Mouse (Mus musculus) cerebellum, adult 11-12 months (tissue): Measurements from ENCODE around the gene Fam129b.
"Not testable (repeated sequence)": the region's sequence is repeated elsewhere in the genome, so short reads cannot be mapped to it uniquely, and the experiment has no call there.

Experiments
- DNase-seq: peaks from one replicate; pipeline ENCODE4 v3.0.0; 2022

The Fam129b gene

DNA sequence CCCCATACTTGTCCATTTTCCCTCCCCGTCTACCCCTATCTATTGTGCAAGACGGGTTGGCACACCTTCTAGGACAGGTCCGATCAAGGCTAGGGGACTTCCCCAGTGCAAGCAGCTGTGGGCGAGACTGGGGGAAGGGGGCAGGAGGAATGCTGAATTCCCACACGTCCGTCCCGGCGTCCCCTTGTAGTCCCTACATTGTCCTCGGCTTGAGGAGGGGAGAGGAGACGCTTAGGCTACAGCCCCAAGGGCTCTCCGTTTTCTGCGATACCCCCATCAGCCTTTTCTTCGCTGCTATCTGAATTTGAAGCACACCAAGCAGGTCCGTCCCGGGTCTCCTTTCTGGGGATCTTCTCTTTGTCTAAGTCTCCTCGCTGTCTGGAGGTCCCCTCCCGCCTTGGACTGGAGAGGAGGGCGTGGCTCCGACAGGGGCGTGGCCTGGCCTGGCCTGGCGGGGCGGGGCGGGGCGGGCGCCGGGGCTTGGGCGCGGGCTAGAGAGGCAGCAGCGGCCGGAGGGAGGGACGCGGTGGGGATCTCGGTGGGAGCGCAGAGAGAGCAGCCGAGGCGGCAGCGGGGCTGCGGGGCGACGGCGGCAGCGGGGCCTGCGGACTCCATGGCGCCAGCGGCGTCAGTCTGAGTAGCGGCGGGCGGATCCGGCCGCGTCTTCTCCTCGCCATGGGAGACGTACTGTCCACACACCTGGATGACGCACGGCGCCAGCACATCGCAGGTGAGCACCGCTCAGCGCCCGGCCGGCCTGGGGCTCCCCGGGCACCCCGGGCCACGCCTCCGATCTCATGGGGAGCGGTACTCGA lies at the start of gene Fam129b:
Gene Fam129b, plus strand, starts transcription at position 440 of the 815 bp plus-strand sequence.
- DNase-seq: peak; percentile 72

- no peak for DNase-seq
These were observed 46.8 kb upstream of the Fam129b start for GRCm38 (mm10) chr2:32828979-32829676.

DNA sequence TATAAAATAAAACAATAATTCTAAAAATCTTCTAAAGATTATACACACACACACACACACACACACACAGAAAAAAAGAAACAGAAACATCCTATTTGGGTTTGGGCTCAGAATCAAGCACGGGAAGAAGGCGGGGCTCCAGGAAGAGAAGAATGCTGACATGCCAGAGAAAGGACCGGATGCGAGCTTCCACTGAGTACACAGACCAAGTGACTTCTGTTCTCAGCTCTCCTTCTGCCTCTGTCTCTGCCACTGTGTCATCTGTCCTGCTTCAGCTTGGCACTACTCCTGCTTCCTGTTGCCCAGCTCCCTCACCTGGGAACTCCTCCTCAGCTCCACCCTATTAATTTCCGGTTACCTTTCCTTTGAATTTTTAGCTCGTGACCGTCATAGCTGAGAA lies 41.4 kb upstream of the Fam129b start:
- DNase-seq: no peak

DNA sequence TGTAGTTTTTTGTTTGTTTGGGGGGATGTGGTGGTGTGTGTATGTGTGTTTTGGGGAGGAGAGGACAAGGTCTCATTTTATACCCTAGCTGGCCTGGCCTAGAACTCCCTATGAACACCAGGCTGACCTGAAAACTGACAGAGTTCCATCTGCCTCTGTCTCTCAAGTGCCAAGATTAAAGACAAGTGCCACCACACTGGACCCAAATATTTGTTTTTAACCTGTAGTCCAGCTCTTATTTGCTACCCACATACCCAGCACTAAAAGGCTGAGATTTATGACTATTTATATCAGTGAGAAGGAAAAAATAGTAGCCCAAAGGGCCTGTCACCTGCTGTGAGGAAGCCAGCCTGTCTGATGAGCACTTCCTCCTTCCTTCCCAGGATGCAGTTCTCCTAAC lies 40.3 kb upstream of the Fam129b start:
- no peak for DNase-seq

DNA sequence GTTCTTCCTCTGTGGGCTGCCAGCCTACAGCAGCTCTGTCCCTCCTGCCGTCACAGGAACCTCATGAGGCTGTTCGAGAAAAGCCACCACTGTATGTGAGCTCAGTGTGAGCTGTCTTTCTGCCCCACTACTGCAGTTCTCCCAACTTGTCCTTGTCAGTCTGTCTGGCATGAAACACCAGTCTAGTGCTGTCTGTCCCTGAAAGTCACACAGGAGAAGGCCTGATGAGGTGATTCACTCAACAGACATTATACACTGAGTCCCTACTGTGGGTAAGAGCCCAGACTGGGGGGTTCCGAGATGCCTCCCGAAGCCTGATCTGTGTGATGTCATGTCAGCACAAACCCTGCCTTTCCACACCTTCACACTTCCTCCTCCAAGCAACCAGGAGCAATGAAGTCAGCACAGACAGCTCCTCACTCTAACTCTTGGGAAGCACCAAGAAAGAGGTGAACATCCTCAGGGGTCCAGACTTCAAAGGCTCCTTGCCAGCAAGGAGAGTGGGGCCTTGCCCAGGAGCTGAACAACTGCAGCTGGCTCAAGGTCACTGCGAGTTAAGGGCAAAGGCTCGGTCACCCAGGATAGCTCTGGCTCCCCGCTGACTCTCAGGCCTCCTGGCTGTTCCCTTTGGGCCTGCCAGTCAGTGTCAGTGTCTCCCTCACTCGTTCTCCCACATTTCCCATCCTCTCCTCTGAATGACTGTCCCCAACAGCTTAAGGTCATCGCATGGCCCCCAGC lies 37.6 kb upstream of the Fam129b start:
- DNase-seq: no peak

DNA sequence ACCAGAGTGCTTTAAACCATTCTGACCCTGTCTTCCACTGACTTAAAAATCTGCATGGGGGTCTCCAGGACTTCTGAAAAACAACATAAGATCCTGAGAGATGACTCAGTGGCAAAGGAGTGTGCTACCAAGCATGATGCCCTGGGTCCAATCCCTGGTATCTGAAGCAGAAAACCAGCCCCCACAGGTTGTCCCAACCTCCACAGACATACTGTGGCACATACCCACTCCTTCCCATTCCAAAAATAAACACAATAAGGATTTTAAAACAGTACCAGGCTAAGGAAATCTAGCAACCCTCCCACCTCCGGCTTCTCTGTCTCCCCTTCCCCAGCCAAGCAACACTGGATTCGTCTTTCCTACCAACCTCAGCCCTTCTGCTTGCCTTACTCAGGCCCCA lies 36.7 kb upstream of the Fam129b start:
- DNase-seq: no peak

DNA sequence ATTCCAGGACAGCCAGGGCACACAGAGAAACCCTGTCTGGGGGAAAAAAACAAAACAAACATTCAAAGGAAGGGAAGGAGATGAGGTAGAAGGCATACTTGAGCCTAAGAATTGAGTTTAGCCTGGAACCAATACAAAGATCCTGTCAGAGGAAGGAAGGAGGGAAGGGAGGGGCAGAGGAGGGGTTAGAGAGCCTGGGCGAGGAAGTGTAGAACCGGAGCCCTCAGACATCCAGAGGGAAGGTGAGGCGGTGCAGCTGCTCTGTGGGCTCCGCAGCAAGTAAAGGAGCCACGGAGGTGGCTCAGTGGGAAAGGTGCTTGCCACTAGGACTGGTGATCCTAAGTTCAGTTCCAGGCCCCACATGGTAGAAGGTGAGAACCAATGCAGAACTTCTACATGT lies 34.8 kb upstream of the Fam129b start:
- DNase-seq: no peak

- DNase-seq: peak; percentile 45
These were observed 33.4 kb upstream of the Fam129b start for GRCm38 (mm10) chr2:32842558-32842957.

DNA sequence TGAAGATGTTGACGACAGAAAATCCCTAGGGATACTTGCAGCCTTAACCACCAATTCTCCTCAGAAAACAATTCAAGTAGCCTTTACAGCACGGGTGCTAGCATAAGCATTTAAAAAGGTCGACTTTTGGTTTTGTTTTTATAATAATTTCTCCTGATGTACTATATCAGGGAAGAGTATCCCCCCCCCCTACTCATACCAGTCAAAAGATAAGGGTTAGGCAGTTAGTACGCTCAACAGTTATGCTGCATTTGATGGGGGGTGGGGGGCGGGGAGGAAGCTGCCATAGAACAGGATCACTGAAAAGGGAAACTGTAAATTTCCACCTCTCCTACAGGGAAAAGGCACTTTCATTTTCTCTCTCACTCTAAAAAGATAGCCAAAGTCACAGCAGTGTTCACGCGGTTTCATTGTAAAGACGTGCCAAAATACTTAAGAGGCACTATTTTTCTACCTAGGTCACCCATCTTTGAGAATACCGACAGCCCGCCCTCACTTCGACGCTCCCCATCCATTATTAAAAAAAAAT lies 30.3 kb upstream of the Fam129b start:
- no peak for DNase-seq

DNA sequence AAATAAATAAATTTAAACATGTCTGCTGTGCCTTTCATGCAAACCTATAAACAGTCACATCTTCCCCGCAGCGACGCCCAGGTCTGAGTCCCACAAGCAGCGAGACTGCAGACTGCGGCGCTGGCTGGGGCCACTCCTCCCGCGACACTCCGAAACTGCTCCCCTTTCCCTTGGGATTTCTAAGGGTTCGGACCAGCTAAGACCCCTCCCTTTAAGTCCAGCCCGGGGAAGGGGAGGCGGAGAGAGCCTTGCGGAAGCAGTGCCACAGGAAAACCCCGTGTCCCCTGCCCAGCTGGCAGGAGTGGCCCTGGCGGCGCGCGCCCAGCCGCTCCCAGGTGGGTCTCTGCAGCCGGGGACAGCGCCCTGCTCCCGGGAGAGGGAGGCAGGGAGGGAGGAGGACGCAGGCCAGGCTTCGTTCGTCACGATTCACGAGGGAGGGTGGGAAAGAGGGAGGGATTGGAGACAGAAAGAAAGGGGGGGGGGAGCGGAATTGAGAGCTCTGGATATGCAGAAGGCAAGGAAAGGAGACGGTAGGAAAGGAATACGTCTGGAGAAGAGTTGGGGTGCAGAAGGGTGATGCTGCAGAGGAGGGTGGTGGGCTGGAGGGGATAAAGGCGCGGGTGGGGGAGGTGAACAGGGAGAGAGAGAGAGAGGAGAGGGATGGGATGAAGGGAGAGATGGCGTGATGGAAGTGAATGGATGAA lies 29.7 kb upstream of the Fam129b start:
- peak; percentile 87 for DNase-seq

- peak; percentile 95 for DNase-seq
These were observed 29.0 kb upstream of the Fam129b start, which contains the start of gene Stxbp1 for GRCm38 (mm10) chr2:32846805-32847467. TSS of gene Stxbp1 (minus strand) at chr2:32847245.

- no peak for DNase-seq
These were observed 28.5 kb upstream of the Fam129b start for GRCm38 (mm10) chr2:32847468-32847821.

DNA sequence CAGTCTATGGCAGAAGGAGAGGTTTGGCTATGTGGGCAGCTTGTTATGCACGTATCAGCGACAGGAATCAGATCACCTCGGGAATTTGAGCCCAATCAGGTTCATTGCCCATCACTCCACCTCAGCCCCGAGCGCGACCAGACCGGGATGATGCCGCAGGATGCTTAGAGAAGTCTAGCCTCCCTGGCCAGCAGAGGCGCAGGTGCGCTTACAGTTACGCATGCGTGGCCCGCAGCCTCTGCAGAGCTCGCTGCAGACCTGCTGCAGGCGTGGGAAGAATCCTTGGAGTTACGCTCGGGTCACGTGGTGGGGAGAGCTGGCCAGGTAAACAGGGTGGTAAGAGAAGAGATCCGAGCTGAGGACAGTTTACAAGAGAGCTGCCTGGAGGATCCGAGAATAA lies 23.8 kb upstream of the Fam129b start:
- peak; percentile 93 for DNase-seq

DNA sequence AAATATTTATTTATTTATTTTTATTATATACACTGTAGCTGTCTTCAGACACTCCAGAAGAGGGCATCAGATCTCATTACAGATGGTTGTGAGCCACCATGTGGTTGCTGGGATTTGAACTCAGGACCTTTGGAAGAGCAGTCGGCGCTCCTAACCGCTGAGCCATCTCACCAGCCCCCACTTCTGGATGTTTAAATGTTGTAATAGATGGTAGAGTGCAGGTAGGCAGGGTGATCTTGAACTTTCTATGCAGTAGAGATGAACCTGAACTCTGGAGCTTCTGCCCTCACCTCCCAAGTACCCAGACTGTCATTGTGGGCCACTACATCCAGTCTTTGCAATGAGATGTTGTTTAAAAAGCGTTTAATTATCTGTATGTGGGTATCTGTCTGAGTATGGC lies 22.2 kb upstream of the Fam129b start:
- not testable (repeated sequence) for DNase-seq

- DNase-seq: peak; percentile 89
These were observed 21.7 kb upstream of the Fam129b start for GRCm38 (mm10) chr2:32854206-32854605.

DNA sequence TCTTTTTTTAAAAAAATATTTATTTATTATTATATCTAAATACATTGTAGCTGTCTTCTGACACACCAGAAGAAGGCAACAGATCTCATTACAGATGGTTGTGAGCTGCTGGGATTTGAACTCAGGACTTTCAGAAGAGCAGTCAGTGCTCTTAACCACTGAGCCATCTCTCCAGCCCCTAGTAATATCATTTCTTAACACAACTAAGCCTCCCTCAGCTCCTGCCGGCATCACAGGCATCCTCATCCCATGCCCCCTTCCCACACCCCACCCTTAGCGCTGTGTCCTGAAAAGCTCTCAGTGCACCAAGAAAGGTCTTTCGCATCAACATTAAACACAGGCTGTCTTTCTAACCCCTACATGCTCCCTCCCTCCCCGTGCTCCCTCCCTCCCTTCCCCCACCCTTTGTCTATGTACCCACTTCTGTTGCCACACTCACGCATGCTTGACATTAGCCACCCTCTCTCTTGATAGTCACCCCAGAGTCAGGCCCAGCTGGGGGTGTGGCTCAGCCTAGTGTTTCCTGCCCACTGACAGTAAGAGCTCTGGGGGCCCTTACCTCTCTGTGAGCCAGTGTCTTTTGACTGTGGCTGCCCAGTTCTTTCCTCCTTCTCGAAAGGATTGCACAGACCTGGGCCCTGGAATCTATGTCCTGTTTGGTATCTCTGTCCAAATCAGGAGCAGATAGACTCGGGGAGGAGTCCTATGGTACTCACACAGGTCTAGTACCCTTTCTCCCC lies 20.7 kb upstream of the Fam129b start:
- DNase-seq: peak; percentile 52

DNA sequence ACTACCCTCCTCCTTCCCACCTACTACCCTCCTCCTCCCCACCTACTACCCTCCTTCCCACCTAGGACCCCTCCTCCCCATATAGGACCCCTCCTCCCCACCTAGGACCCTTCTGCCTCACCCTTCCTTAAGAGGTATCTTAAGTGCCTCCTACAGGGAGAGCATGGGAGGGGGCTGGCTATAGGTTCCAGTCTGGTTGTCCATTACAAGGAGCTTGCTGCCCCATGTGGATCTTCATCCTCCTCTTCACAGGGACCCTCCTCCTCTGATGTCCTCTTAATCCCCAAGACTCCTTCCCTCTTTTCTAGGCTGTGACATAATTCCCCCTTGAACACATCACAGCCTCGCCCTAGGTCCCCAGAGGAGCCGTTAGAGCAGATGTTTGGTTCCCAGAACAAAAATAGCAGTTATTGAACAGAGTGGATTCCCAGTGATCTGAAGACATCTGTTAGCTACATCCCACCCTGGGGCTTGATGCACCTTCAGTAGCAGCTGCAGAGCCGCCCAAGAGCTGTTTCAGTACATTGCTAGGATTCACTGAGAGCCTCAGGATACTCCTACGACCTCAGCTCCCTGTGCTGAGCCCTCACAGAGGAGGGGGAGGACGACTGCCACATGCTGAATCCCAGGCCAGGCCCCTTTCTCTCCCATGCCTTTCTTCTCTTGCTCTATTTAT lies 20.0 kb upstream of the Fam129b start:
- peak; percentile 35 for DNase-seq

DNA sequence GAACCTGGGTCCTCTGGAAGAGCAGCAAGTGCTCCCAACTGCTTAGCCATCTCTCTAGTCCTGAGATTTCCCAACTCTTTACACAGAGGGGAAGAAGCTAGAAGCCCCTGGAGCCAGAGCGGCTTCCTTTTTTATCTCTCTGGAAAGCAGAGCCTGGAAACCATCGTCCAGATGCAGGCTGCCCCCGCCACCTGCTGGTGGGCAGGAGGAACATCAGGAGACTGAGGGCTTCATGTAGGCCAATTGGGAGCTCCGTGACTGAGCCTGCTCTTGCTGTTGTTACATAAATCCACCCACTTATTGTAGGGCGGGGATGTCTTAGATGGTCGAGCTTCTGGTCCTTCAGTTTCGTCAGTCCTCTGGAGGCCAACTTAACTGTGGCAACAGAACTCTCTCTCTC lies 18.3 kb upstream of the Fam129b start:
- peak; percentile 80 for DNase-seq

- DNase-seq: peak; percentile 51
These were observed 16.8 kb upstream of the Fam129b start for GRCm38 (mm10) chr2:32859010-32859621.

DNA sequence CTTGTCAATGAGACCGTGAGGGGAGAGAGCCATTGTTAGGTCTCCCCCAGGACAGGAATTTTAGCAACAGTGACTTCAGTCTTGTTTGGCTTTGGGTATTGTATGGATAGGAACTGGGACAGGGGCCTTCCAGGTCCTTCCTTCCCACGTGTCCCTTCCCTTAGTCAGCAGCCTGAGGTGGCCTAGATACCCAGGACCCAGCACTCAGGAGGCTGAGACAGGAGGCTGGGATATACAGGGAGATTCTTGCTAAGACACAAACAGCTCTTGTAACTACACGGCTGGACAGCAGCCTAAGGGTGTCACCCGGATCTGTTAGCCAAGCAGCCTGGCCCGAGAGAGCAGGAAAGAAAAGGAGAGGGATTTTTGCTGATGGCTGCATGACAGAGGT lies 16.3 kb upstream of the Fam129b start:
- peak; percentile 22 for DNase-seq
